Mouse (Mus musculus) forebrain, embryonic 11.5 days (tissue): ENCODE data around the gene Tmem79. TPM values are rescaled to one million over a fixed set of nuclear protein-coding genes. Genes with fewer than 3 reads are reported as not detected.

Experiments used
- ATAC-seq: fragments of 200-750 bp; cut with Nextera tagmentation; replicated peaks from 2 replicates; pipeline ENCODE4 v1.8.0; 2017; ENCODE audit warnings: moderate TSS enrichment; ENCODE audit not compliant: low FRiP score
- DNase-seq: peaks from one replicate; pipeline ENCODE4 v3.0.0-alpha.2; 2017; ENCODE audit warnings: low spot score
- H3K27ac ChIP-seq: fragments of 300-500 bp; sonication (generic); 2 replicates; pipeline ENCODE4 v1.5.1; 2014; ENCODE audit warnings: low read depth, low read length
- H3K27me3 ChIP-seq: fragments of 300-500 bp; sonication (generic); 2 replicates; pipeline ENCODE4 v1.6.1; 2014; ENCODE audit warnings: mild to moderate bottlenecking, low read length, mixed read lengths; ENCODE audit not compliant: control insufficient read depth, insufficient read depth
- H3K36me3 ChIP-seq: fragments of 300-500 bp; sonication (generic); 2 replicates; pipeline ENCODE4 v1.6.1; 2014; ENCODE audit warnings: mild to moderate bottlenecking, low read length, moderate library complexity, mixed read lengths; ENCODE audit not compliant: control insufficient read depth, insufficient read depth
- H3K4me1 ChIP-seq: fragments of 300-500 bp; sonication (generic); replicated peaks from 2 replicates; pipeline ENCODE4 v1.6.1; 2014; ENCODE audit warnings: low read length, mixed read lengths; ENCODE audit not compliant: control insufficient read depth, insufficient read depth
- H3K4me2 ChIP-seq: fragments of 300-500 bp; sonication (generic); 2 replicates; pipeline ENCODE4 v1.6.1; 2014; ENCODE audit warnings: low read depth, mild to moderate bottlenecking, low read length, moderate library complexity, mixed read lengths; ENCODE audit not compliant: severe bottlenecking
- H3K4me3 ChIP-seq: fragments of 300-500 bp; sonication (generic); 2 replicates; pipeline ENCODE4 v1.5.1; 2014; ENCODE audit warnings: low read depth, low read length
- H3K9ac ChIP-seq: fragments of 300-500 bp; sonication (generic); 2 replicates; pipeline ENCODE4 v1.6.1; 2014; ENCODE audit warnings: low read length
- H3K9me3 ChIP-seq: fragments of 300-500 bp; sonication (generic); 2 replicates; pipeline ENCODE4 v1.6.1; 2016; ENCODE audit warnings: low read length, mixed read lengths; ENCODE audit not compliant: control insufficient read depth
- WGBS: fragments of 180-500 bp; shearing (Covaris S2); extraction: QIAGEN DNeasy Blood & Tissue Kit; methylation state at CpG from one replicate; pipeline ENCODE4 v1.1.7; 2014; 5-methylcytosine and 5-hydroxymethylcytosine counted together
- polyA plus RNA-seq: library from polyadenylated mRNA; unstranded; fragments of >200 nt; fragmentation: Nextera tagmentation; extraction: Ambion mirVana; gene quantifications from 2 replicates; pipeline ENCODE4 v1.2.1, GENCODE M21; 2014

The Tmem79 gene
- polyA plus RNA-seq, 1 experiment from 2014 or later: 2.7 TPM

DNA sequence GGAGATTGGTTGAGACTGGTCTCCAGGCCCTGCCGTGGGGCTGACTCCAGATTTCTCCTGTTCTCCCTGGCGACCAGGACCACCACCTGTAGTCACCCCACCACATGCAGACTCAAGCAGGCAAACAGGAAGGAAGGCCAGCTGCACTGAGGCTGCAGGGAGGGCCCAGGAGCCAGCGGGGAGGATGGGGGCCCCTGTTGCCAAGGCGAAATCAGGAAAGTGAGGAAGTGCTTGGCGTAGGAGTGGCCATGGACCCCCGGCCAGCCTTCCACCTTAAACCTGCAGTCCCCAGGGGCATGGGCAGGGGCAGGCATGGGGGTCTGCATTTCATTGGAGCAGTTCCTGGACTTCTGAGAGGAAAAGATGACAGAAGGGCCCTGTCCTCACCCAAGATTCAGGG lies 25.1 kb upstream of the Tmem79 start:
- H3K36me3 ChIP-seq: peaks cover 19% of the 10 kb centered on the region
- ATAC-seq (no peak), DNase-seq (peak; percentile 56)
- H3K9ac ChIP-seq: no peak overlapping the region
- H3K4me3 ChIP-seq: no peak overlapping the region
- H3K4me2 ChIP-seq: no peak overlapping the region
- H3K27ac ChIP-seq: no peak overlapping the region
- peaks cover 13% of the 10 kb centered on the region for H3K27me3 ChIP-seq
- WGBS: 85% methylated on average over 6 of the region's 6 CpGs
- H3K4me1 ChIP-seq: no peaks in the 10 kb centered on the region; the same call in 1 of the 2 replicates
- no peaks in the 10 kb centered on the region for H3K9me3 ChIP-seq

- ATAC-seq (no peak), DNase-seq (no peak)
- Histone ChIP-seq H3K27me3 (peaks cover 4% of the 10 kb centered on the region; the same call in 1 of the 2 replicates), H3K9me3 (no peaks in the 10 kb centered on the region), H3K36me3 (peaks cover 23% of the 10 kb centered on the region), H3K27ac (no peak overlapping the region), H3K4me1 (no peaks in the 10 kb centered on the region; the same call in 1 of the 2 replicates), H3K9ac (no peak overlapping the region; the same call in 1 of the 2 replicates), H3K4me2 (no peak overlapping the region), H3K4me3 (no peak overlapping the region)
- WGBS: 65% methylated on average over 3 of the region's 3 CpGs
These were observed 24.0 kb upstream of the Tmem79 start for GRCm38 (mm10) chr3:88359989-88360388.

DNA sequence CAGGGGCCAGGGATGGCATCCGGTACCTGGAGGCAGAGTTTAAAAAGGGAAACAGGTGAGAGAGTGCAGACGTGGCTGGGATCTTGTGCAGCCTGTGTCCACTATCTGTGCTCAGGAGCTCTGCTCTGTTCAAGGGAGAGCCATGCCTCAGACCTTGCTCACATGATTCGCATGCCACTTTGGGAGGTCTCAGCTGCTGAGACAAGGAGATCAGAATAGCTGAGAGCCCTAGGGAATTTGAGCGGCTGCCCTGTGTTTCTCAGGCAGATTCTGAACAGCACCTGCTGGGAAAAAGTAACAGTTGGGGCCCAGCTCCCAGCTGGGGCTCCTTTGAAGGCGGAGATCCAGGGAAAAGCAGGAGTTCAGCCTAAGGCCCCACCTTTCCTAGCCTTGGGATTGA lies 23.6 kb upstream of the Tmem79 start:
- H3K36me3 ChIP-seq: peaks cover 26% of the 10 kb centered on the region

GRCm38 (mm10) chr3:88354396-88355165 lies 18.6 kb upstream of the Tmem79 start:
- Histone ChIP-seq H3K27me3 (no peaks in the 10 kb centered on the region), H3K9me3 (no peaks in the 10 kb centered on the region), H3K27ac (no peak overlapping the region), H3K36me3 (peaks cover 41% of the 10 kb centered on the region), H3K4me1 (no peaks in the 10 kb centered on the region), H3K9ac (no peak overlapping the region), H3K4me2 (no peak overlapping the region), H3K4me3 (no peak overlapping the region)
- ATAC-seq (no peak), DNase-seq (no peak)
- WGBS: 97% methylated on average over 8 of the region's 8 CpGs

More for the DNA sequence above, 23.6 kb upstream of the Tmem79 start:
- H3K4me3 ChIP-seq: no peak overlapping the region
- 72% methylated on average over 5 of the region's 5 CpGs for WGBS
- ATAC-seq (no peak), DNase-seq (no peak)
- no peak overlapping the region; the same call in 1 of the 2 replicates for H3K9ac ChIP-seq
- H3K4me2 ChIP-seq: no peak overlapping the region
- H3K4me1 ChIP-seq: no peaks in the 10 kb centered on the region; the same call in 1 of the 2 replicates
- H3K9me3 ChIP-seq: no peaks in the 10 kb centered on the region
- H3K27ac ChIP-seq: no peak overlapping the region
- H3K27me3 ChIP-seq: peaks cover 1% of the 10 kb centered on the region; the same call in 1 of the 2 replicates

DNA sequence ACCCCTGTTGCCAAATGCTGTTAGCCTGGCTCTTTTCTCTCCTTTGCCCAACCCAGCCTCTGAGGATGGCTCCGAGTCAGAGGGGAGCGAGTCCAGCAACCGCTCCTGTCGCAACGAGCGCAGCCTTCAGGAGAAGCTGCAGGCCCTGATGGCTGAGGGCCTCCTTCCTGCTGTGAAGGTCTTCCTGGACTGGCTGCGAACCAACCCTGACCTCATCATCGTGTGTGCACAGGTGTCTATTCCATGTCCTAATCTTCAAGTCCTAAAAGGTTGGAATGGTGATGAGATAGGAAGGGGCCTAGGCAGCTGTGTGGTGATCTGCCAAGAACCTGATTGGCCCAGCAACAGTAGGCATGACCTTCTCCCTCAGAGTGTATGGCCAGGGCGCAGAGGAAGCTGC lies 17.0 kb upstream of the Tmem79 start:
- peaks cover 42% of the 10 kb centered on the region for H3K36me3 ChIP-seq
- WGBS: 96% methylated on average over 9 of the region's 9 CpGs
- no peaks in the 10 kb centered on the region for H3K9me3 ChIP-seq
- no peak overlapping the region for H3K9ac ChIP-seq
- no peak for ATAC-seq
- no peak for DNase-seq
- H3K27ac ChIP-seq: no peak overlapping the region
- no peaks in the 10 kb centered on the region for H3K4me1 ChIP-seq
- H3K4me3 ChIP-seq: no peak overlapping the region
- no peaks in the 10 kb centered on the region for H3K27me3 ChIP-seq
- no peak overlapping the region for H3K4me2 ChIP-seq

GRCm38 (mm10) chr3:88350732-88351131 lies 14.8 kb upstream of the Tmem79 start:
- Histone ChIP-seq H3K27me3 (no peaks in the 10 kb centered on the region), H3K4me1 (no peaks in the 10 kb centered on the region), H3K4me3 (no peak overlapping the region), H3K9me3 (no peaks in the 10 kb centered on the region), H3K4me2 (no peak overlapping the region), H3K27ac (no peak overlapping the region), H3K36me3 (peaks cover 46% of the 10 kb centered on the region), H3K9ac (no peak overlapping the region)
- 95% methylated on average over 13 of the region's 13 CpGs for WGBS
- DNase-seq (no peak), ATAC-seq (no peak)

GRCm38 (mm10) chr3:88339006-88339405 lies 3.1 kb upstream of the Tmem79 start:
- peaks cover 6% of the 10 kb centered on the region; the same call in 1 of the 2 replicates for H3K36me3 ChIP-seq
- H3K9me3 ChIP-seq: no peaks in the 10 kb centered on the region

DNA sequence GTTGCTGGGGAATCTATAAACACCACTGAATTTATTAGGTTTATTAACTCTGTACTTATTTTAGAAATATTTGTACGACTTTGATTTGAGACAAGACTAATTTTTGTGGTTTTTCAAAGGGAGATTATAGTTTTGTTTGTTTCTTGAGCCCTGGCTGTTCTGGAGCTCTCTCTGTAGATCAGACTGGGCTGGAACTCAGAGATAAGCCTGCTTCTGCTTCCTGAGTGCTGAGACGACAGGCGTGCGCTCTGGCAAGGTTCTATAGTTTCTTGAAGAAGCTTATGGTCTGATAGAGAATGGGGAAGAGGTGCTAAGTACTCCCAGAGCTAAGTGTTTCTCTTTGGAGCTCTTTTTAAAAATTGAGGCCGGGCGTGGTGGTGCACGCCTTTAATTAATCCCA lies 2.4 kb upstream of the Tmem79 start:
- H3K4me2 ChIP-seq: no peak overlapping the region
- H3K36me3 ChIP-seq: peaks cover 6% of the 10 kb centered on the region; the same call in 1 of the 2 replicates
- DNase-seq (peak; percentile 39), ATAC-seq (no peak)
- WGBS: 90% methylated on average over 7 of the region's 7 CpGs
- H3K9me3 ChIP-seq: no peaks in the 10 kb centered on the region
- H3K9ac ChIP-seq: no peak overlapping the region
- no peak overlapping the region for H3K4me3 ChIP-seq
- H3K27ac ChIP-seq: no peak overlapping the region
- no peaks in the 10 kb centered on the region; the same call in 1 of the 2 replicates for H3K4me1 ChIP-seq
- H3K27me3 ChIP-seq: no peaks in the 10 kb centered on the region

More at GRCm38 (mm10) chr3:88339006-88339405, 3.1 kb upstream of the Tmem79 start:
- ATAC-seq (no peak), DNase-seq (no peak)
- H3K4me3 ChIP-seq: no peak overlapping the region
- no peaks in the 10 kb centered on the region for H3K27me3 ChIP-seq
- H3K4me2 ChIP-seq: no peak overlapping the region
- no peak overlapping the region for H3K27ac ChIP-seq
- H3K9ac ChIP-seq: no peak overlapping the region
- H3K4me1 ChIP-seq: no peaks in the 10 kb centered on the region; the same call in 1 of the 2 replicates
- 83% methylated on average over 3 of the region's 3 CpGs for WGBS
